Mouse (Mus musculus): Measurements from ENCODE around the gene 1700003F12Rik.

- no peak for TF ChIP-seq BHLHE40 (IDR thresholded peaks at IDR 0.05; ENCODE audit: low read depth, low read length)
- no peak for TF ChIP-seq EP300 (IDR thresholded peaks at IDR 0.05; ENCODE audit: low read length)
Observed at GRCm38 (mm10) chr2:154499717-154500247, 47.1 kb upstream of the 1700003F12Rik start.

All from CH12.LX (cell line).